Mouse (Mus musculus) T-helper 1 cell (primary cell): ENCODE data around the gene Eif3k.

Experiments used
- in situ Hi-C: fragments of 300-600 bp; cut with MboI, MseI; formaldehyde crosslinking; loops from one replicate; pipeline ENCODE4 v1.15.1; 2025; ENCODE audit warnings: high pct_unique_total_duplicates

Gene Eif3k

DNA sequence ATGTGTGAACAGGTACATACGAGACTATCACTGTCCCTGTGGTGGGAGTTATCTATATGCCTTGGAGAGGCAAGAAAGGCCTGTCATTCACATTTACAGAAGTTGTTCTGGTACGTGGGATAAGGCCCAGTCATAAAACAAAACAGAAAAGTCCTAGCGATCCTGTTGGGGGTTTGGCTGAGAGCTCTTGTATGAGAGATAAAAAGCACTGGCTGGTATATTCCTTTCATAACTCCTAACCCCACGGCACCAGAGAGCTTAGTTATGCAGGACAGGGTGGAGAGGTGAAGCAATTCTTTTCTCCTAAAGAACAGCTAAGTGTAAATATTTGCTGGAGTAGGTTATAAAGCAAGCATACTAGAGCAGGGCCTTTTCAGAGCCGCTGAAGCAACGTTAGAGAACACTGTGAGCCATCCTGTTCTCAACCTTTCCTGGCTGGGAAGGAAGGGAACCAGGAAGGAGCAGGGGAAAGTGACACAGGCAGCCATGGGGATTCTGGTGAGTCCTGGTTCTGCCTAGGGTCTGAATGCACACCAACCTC, 22.1 kb downstream of the Eif3k start:
- in situ Hi-C loops: no loop called here

- in situ Hi-C loops: no loop called here
Observed at GRCm38 (mm10) chr7:28958770-28959169, 22.9 kb downstream of the Eif3k start.

DNA sequence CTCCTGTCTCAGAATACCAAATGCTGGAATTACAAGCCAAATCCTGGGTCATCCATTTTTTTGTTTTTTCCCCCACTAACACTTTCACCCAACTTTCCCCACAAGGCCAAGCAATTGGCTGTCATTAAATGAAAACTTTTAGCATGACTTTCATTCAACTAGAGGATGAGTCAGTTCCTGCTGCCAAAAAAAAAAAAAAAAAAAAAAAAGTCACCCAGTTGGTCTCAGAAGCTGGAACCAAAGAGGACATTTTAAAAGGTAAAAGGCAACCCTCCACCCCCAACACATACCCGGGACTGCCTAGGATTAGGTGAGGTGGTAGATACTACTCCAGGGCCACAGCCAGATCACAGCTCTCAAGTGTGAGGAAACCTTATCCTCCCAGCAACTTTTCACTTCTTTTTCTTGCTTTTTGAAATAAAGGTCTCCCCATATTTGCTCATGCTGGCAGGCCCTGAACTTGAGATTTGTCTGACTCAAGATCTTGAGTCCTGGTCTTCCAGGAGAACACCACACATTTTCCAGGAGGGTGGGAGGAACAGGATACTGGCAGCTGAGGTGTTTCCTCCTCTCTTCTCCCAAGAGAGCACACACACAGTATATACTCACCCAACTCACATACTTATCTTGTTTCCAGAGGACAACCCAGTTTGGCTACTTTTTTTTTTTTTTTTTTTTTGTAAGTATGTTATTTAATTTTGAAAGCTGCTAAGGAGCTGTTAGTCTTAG, 23.5 kb downstream of the Eif3k start:
- in situ Hi-C loops: no loop called here

GRCm38 (mm10) chr7:28957286-28957685, 24.4 kb downstream of the Eif3k start:
- in situ Hi-C loops: no loop called here

GRCm38 (mm10) chr7:28956270-28956669, 25.4 kb downstream of the Eif3k start:
- in situ Hi-C loops: no loop called here

GRCm38 (mm10) chr7:28955295-28955897, 26.3 kb downstream of the Eif3k start:
- in situ Hi-C loops: no loop called here

DNA sequence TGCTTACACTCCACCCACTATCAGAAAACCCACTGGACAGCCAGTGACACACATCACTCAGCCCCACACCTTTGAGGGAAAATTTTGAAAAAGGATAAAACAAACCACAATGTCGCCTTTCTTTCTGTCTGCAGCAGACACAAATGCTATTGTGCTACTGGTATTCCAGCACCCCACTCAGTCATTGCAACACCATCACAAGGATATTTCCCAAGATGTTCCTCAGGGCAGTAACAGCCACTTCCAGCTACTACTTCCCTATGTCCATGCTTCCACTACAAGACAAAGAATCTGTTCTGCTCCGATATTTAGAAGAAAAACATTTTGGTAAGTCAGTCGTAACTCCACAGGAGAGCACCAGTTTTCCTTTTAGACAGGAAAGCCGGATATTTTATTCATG, 26.9 kb downstream of the Eif3k start:
- in situ Hi-C loops: no loop called here

DNA sequence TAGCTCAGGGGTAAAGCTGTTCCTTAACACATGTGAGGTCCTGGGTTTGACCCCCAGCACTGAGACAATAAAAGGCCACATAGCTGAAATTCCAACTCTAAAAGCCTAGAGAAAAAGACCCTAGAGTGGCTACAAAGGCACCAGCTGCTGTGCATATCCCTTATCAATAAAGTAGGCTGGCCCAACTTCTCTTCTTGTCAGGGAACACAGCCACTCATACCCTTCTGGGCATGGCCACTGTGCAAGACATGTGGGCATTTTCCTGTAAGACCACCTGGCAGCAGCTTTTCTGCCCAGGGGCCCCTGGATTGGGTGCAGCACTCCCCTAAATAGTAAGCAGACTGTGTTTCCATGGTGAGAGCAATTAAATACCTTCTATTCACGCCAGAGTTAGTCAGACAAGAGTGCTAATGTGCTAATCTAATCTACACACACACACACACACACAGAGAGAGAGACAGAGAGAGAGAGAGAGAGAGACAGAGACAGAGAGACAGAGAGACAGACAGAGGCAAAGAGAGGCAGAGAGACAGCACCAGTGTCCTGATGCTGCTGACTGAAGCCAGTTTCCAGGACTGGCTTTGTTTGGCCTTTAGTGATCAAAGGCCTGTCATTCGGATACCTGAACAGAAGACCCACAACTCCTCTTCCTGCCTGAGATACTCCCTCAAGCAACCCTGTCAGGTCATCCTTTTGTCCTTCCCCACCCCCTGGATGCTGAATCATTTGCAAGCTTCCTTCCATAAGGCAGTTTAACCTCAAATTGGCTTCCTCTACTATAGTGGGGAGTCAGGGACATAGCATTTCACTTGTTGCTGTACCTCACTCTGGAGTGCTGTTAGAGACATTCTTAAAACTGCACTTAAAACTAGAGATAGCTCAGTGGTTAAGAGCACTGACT, 27.9 kb downstream of the Eif3k start:
- in situ Hi-C loops: no loop called here

GRCm38 (mm10) chr7:28952786-28953185, 28.9 kb downstream of the Eif3k start:
- in situ Hi-C loops: no loop called here

- in situ Hi-C loops: no loop called here
Observed at GRCm38 (mm10) chr7:28951764-28952163, 29.9 kb downstream of the Eif3k start.

DNA sequence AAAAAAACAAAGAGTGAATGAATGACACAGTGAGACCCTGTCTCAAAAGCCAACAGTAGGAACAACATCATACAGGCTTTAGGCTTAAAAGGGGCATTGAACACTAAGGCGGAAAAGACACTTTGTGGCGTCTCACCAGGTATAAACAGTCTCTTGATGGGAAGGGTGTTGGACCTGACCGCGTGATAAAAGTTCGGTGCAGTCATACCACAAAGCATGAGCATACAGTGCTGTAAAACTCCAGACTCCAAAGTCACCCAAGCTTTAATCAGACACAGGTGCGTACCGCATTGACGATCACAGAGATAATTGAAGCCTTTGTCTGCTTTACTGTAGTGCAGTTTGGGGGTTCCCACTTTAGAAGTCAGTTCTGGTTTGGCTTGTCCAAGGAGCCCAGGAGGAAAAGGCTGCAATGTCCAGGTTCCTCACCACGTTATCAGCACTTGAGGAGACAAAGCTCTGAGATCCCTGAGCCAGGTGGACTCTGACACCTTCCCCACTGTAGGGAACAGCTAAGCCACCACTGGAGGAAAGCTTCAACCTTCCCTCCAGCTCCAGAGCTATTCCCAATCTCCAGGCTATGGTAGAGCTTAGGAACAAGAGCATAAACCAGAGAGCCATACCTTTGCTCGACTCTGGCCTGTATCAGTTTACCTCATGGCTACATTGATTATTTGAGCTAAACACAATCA, 31.2 kb downstream of the Eif3k start:
- in situ Hi-C loops: no loop called here

- in situ Hi-C loops: no loop called here
Observed at GRCm38 (mm10) chr7:28949298-28949697, 32.4 kb downstream of the Eif3k start.

GRCm38 (mm10) chr7:28948746-28949145, 32.9 kb downstream of the Eif3k start:
- in situ Hi-C loops: no loop called here

DNA sequence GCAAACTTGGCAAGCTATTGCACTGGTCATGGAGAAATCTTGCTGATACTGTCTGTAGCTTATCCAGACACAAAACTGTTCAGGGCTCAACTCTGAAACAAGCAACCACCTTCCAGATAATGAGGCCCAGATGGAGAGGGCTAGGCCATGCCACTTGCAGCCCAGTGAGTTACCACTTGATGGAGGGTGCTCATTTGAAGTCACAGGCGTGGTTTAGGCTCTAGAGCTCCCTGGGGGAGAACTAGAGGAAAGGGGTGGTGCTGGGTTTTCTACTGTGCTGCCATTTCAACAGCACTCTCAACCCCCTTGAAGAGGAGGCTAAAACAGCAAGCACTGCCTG, 35.4 kb downstream of the Eif3k start:
- in situ Hi-C loops: no loop called here

DNA sequence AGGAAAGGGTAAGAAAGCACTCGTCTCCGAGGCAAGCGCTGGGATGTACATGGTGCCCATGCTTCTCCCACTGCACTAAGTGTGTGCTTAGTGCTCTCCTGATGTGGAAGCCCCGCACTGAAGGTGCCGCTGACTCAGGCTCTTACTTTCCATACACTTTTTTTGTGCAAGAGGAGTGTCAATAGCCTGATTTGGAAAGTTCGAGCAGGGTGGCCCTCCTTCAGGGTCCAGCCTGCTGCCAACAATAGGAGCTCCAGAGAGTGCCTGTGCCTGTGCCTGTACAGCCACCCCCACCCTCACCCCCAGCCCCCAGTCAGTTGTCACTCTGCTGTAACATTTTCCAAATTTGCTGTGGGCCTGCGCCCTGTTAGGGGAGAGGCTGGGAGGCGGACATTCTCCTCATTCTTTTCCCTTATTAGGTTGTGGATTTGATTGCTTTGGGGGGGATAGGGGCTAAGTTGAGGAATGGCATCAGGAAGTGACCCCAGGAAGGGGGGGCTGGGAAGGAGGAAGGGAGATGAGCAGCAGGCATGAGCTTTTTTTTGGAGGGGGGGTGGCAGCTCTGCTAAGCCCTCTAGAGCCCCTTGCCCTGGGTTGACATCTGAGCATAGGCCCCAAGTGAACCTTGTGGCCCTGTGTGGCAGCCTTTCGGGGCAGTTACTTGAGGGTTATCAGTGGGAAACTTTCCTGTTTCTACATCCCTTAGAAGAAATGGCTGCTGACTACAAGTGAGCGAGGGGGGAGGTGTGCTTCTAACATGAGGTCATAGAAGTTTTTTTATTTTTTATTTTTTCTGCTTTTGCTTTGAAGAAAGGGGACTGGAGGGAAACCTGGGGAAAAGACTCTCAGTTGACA, 36.0 kb downstream of the Eif3k start:
- in situ Hi-C loops: no loop called here

DNA sequence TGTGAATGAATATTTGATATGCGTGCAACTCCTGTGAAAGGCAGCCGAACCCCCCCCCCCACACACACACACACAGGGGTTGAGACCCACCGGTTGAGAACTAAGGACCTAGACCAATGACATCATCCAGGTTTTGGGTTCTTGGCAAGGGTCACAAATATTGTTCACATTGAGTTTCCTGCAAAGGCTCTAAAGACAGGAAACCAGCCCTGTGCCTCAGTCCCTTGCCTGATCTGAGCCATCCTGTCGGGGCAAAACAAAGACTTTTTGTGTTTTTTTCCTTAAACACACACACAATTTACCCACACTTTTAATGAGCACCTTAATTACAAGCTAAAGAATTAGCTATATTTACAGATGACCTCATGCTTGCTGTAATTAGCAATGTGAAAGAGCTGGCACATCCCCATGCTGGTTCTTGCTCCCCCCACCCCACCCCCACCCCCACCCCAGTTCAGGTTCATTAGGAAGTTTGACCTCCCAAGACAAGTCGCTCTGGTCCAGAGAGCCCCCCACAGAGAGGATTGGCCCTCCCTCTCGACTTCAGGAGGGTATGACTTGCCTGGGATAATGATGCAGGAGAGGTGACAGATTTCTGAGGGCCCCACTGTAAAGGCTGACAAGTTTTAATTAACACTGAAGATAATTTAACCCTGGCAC, 36.8 kb downstream of the Eif3k start:
- in situ Hi-C loops: no loop called here

GRCm38 (mm10) chr7:28943451-28944180, 38.0 kb downstream of the Eif3k start:
- in situ Hi-C loops: no loop called here

DNA sequence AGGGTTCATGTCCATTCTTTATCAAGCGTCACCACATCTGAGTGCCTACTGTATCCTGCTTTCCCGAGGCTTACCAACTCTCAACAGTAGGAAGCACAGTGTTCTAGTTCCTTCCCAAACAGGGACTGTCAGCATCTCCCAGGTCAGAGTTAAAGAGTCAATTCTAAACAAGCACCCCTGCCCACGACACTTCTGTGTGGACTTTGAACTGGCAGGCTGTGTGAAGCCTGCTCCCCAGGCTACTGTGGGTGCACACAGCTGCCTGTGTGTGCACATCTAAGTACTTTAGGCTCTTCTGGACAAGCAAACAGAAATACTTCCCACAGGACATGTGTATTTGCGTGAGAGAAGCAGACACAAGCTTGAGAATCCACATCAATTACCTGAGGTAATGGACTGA, 40.1 kb downstream of the Eif3k start:
- in situ Hi-C loops: no loop called here

DNA sequence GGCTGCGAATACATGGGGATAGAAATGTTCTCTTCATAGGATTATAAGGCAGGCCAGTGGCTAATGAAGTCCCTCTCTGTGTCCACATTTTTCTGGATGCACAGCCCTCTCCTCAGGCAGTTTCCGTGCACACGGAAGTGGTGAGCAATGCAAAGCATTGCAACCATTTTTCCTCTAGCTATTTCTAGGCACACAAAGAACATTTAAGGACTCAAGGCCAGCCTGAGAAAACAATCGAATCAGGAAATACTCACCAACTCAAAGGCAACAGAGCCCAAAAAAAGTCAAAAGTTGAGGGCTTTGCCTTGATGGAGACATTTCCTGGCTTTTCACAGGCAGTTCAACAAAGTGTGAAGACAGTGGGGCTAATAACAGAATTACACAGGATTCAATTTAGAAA, 40.5 kb downstream of the Eif3k start:
- in situ Hi-C loops: no loop called here
